Mouse (Mus musculus) thymus, postnatal 36 days (tissue): ENCODE data around the gene B3gat3.
"Not testable (repeated sequence)": the region's sequence is repeated elsewhere in the genome, so short reads cannot be mapped to it uniquely, and the experiment has no call there.

Source experiments
- DNase-seq, 2 experiments: peaks; one replicate each; pipeline ENCODE4 v3.0.0; 2022; ENCODE audit warnings: mixed read lengths in 2 of 2

B3gat3 gene

DNA sequence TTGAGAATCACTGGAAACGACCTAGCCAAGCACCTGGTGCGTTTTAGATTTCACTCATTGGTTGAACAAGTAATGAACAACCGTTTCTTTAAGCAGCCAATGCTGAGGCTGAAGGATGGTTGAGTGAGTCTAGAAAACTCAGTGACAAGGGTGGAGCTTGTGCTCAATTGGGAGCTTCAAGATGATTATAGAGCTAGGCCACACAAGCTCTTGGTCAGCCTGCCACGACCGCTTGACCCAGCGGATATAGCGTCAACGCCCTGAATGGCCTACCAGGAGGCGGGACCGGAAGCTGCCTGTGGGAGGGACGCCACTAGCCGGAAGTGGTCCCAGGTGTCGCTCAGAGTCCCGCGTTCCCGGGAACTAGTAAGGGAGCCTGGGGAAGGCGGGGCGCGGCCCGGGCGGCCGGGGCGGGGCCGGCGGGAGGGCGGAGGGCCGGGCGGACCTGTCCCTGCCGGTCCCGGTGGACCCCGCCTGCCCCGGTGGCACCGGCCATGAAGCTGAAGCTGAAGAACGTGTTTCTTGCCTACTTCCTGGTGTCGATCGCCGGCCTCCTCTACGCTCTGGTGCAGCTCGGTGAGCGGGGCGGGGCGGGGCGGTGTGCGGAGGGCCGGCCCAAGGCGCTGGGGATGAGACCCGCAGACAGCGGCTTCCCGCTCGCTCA is at the start of gene B3gat3:
TSS of gene B3gat3 (plus strand) at position 302 of the 664 bp plus-strand sequence.
- DNase-seq = peak; percentile 82 to 84

DNA sequence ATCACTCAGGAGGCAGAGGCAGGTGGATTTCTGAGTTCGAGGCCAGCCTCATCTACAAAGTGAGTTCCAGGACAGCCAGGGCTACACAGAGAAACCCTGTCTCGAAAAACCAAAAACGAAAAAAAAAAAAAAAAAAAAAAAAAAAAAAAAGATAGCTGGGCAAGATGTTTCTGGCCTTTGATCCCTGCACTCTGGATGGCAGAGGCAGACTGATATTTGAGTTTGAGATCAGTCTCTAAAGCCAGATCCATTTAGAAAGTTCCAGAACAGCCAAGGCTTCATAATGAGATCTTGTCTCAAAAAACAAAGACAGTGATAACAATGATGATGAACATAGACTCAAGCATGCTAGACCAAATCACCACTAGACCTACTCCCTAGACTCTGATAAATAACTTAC is 49.8 kb upstream of the B3gat3 start:
- not testable (repeated sequence) for DNase-seq

DNA sequence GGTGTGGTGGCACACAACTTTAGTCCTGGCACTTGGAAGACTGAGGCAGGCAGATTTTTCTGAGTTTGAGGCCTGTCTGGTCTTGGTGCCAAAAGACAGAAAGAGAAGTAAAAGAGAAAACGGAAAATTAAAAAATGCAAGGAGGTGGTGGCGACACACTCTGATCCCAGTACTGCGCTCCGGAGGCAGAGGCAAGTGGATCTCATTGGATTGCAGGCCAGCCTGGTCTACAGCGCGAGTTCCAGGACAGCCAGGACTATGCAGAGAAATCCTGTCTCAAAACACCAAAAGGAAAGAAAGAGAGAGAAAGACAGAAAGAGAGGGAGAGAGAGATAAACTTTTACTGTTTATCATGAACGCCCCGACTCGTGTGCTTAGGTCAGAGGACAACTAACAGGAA is 49.3 kb upstream of the B3gat3 start:
- DNase-seq = no peak

DNA sequence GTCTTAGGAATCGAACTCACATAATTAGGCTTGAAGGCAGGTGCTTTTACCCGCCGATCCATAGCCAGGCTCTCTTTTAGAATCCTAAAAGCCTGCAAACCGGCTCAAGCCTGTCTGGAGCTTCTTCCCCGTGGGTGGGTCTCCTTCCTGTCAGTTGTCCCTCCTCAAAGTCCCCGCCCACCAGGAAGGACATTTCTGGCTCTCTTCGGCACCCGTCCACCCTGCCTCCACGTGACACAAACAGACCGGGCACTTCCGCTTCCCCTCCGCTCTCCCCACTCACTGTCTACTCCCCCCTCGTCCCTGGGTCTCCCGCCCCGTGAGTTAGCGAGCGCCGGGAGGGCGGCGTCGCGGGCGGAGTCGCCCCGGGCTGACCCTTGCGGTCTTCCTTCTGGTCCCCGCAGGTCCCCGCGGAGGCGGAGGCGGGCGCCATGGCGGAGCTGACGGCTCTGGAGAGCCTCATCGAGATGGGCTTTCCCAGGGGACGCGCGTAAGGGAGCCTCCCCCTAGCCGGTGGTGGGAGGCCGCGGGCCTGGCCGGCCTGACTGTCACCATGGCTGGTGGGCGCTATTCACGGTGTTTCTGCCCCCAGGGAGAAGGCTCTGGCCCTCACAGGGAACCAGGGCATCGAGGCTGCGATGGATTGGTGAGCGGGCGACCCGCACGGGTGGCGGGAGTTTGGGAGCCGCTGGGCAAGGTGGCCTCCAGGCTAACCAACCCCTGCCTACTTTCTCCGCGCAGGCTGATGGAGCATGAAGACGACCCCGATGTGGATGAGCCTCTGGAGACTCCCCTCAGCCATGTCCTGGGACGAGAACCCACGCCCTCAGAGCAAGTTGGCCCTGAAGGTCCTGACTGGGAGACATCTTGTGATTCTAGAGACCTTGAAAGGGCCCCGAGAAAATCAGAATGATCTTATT is 48.6 kb upstream of the B3gat3 start, which contains the start of gene Ubxn1:
TSS of gene Ubxn1 (plus strand) at position 230 of the 920 bp plus-strand sequence.
- peak; percentile 97 for DNase-seq

DNA sequence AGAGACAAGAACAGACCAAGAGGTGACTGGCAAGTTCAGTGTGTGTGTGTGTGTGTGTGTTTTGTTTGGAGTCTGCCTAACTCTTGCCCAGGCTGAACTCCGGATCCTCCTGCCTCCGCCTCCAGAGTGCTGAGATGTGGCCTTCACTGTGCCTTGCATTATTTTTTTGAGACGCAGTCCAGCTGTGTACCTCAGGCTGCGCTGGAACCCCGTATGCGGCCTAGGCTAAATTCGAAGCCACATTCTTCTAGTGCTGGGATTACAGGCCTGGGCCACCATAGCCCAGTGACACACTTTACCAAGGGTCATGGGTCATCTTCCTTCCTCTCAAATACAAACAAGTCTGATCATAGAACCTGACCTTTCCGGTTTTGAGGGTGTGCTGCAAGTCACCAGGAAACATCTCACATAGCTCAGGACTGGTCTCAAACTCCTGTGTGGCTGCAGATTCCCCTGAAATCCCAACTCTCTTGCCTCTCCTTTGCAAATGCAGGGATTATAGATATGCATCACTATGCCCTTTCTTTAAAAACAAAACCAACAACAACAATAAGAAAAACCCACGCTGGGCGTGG is 47.8 kb upstream of the B3gat3 start:
- no peak for DNase-seq

DNA sequence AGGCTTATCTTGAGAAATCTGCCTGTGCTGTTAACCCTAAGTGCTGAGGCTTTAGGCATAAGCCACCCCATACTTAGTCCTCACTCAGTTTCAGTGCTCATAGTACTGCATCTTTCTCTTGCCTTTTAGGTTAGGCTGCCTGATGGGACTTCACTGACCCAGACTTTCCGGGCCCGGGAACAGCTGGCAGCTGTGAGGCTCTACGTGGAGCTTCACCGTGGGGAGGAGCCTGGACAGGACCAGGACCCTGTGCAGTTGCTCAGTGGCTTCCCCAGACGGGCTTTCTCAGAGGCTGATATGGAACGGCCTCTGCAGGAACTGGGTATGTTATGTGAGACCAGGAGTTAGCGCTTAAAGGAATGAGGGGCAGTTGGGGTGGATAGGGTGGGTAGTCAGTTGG is 45.1 kb upstream of the B3gat3 start:
- no peak for DNase-seq

DNA sequence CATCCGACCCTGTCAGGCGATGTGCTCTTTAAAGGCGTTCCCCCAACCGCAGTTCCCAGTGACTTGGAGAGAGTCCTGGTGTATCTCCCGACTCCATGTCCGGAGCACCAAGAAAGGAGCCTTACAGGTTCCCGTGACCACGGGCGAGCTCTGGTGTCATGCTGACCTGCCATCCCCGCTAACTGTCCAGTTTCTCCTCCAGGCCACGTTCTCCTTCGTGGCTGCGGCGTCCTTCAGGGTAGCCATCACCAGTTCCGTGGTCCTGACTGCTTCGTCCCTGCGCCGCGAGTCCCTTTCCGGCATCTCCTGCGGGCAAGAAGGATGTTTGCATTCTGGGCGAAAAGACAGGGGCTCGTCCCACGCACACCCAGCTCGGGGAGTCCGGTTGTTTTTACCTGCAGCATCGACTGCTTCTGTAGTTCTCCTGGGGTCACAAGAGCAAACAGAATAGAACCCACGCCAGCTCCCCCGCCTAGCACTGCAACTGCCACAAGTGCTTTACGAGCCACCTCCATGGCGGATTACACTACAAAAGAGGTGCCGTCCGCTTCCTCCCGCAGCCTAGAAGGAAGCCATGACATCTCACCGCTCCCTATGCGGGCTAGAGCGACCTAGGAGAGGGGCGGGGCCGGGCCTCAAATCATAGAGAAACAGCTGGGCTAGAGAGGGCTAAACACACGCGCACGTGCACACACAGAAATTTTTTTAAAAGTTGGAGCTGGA is 39.7 kb upstream of the B3gat3 start, which contains the start of gene Uqcc3:
TSS of gene Uqcc3 (minus strand) at position 613 of the 723 bp plus-strand sequence.
- peak; percentile 89 to 93 for DNase-seq

DNA sequence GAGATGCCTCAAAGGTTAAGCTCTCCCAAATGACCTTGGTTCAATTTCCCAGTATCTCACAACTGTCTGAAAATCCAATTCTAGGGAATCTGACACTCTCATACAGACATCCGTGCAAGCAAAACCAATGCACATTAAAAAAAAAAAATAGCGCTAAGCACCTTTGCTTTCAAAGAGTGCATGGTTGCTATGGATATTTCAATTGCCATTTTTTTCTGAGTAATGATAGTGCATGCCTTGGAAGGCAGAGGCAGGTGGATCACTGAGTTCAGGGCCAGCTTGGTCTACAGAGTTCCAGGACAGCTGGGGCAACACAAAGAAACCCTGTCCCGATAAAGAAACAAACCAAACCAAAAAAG is 39.2 kb upstream of the B3gat3 start:
- DNase-seq = no peak

DNA sequence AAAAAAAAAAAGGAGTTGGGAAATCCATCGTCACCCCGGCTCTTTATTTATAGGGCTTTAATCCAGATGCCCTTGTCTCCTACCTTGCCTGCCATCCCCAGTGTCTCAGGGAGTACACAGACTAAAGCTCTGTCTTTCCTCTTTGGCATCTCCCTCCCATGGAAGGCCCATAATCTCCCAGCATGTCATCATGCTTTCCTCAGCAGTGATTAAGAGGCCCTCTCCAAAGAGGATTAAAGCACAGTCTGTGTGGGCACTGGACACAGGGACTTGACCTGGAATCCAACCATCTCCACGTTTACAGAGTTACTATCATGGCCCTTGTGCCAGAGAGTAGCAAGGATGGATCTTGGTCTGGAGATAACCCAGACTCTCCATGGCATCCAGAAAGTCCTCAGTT is 36.6 kb upstream of the B3gat3 start, which contains the start of the genes Lbhd1 and Gm49403:
TSS of gene Lbhd1 (plus strand) at position 117 of the 400 bp plus-strand sequence.
TSS of gene Gm49403 (plus strand) at position 315 of the 400 bp plus-strand sequence.
- DNase-seq = no peak

DNA sequence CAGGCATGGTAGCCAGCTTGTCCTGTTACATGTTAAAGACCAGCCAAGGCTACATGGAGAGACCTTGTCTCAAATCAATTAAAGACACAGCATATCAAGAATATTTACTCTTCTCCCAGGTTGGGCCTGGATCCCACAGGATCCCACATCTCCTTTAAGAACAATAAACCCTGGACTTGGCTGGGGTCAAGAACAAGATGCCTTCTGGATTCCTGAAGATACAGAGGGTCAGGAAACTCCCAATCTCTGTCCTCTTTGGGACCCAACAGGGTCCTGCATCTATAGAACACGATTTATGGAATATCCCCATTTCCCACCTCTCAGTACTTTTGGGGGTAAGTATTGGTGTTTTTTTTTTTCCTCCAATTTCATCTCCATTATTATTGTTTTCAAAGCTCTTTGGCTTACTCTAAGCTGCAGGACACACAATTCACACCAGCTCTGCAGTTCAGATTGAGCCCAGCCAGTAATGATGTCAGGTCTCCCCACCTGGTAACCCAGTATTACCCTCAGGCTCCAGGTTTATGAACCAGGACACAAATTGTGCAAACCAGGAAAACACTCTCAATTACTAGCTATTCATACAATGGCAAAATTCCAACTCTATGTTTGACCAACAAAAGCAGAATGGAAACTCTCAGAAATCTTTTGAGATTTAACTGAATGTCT is 33.1 kb upstream of the B3gat3 start:
- no peak for DNase-seq

DNA sequence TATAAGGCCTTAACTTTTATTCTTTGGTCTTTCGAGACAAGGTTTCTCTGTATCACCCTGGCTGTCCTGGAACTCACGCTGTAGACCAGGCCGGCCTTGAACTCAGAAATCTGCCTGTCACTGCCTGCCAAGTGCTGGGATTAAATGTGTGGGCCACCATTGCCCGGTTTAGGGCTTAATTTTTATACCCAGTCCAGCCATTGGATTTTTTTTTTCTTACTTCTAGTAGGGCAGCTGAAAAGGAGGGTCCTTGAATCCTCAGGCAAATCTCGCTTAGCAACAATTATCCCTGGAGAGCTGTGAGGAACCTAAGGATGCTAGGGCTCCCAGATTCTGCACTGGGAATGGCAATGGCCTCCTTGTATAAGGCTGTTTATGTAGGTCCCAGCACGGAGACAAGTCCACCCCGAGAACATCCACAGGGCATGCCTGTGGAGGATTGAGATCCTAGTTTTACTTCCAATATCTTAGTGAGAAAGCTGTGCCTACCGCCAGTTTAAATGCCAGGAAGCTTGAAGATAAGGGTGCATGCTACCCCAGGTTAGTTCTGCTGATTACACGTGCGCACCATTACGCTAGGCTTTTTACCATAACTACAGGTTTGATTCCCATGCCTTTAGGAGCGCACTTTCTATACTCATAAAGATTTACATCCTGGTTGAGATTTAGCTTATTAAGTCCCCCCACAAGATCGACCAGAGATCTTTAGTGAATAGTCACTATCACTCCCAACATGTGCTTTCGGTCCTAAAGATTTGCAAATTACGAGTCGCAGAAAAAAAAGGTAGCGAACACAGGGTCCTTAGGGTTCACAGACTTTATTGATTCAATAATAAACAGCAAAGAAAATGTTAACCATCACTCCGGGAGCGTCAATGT is 32.4 kb upstream of the B3gat3 start:
- no peak for DNase-seq

DNA sequence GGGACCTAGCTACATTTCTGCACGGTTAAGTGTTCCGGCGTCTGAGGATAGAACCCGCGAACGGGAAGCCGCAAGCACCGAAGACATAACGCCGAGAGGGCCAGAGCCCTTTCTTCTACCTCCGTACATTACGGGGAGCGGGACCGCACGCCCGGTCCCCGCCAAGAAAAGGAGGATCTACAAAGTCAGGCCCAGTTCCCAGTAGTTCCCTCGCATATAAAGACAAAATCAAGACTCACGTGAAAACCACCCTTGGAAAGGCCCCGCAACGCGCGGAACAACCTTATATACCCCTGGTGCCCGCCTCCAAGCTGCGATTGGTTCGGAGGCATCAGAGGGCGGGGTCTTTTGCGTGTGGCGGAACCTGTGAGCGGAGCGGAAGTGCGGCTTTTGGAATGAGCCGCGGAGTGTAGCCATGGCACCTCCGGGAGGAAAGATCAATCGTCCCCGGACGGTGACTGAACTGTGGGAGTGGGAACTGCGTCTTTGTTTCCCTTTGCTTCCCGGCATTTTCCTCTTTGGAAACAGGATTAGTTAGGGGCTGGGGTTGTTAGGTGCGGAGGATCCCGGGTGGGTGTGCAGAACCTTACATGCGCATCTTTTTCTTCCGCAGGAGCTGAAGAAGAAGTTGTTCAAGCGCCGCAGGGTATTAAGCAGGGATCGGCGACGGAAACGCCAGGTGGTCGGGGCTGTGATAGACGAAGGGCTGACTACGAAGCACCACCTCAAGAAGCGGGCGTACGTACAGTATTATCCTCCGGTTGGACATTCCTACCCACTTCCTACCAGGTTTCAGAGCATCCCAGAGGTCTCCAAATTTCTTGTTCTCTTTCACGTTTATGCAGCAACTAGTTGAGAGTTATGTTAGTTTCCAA is 31.4 kb upstream of the B3gat3 start, which contains the start of the genes 1810009A15Rik and Gm49416:
TSS of gene 1810009A15Rik (plus strand) at position 343 of the 875 bp plus-strand sequence.
TSS of gene Gm49416 (plus strand) at position 416 of the 875 bp plus-strand sequence.
- peak; percentile 94 to 95 for DNase-seq

DNA sequence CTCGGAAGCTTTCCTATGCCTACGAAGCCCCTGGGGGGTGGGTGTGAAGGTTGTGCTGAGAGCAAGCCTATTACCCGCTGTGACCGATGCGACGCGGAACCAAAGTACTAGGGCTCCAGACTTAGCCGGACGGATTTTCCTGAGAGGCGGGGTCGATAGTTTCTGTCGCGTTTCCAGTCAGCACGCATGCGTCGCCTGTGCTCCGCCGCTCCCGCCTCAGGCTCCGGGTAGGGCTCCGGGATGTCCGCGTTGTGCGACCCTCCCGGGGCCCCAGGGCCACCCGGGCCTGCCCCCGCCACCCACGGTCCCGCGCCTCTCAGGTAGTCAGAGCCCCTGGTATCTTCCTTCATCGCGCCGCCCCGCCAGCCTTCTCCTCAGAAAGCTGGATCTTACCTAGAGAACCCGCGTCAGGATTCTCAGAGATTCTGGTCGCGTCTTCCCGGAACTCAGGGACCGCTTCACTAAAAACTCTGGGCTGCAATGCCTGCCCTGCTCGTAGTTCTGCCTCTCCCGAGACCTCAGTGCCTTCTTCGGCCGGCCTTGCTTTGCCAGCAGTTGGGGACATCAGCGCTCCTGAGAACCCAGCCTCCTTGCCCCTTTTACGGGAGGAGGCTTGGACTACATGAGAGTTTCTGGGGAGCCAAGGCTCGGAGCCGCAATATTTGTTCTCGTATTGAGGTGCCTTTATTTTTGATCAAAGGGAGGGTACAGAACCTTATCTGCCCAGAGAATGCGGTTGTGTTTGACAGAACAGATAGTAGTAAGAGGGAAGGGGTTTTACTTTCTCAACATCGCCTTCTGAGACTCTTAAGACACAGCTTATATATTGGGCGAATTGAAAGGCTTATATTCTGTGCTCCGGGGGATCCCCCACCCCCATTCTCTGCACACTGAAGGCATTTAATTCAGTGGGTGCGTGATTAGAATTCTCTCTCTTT is 27.1 kb upstream of the B3gat3 start, which contains the start of gene Ints5:
TSS of gene Ints5 (plus strand) at position 177 of the 938 bp plus-strand sequence.
- DNase-seq = peak; percentile 84

DNA sequence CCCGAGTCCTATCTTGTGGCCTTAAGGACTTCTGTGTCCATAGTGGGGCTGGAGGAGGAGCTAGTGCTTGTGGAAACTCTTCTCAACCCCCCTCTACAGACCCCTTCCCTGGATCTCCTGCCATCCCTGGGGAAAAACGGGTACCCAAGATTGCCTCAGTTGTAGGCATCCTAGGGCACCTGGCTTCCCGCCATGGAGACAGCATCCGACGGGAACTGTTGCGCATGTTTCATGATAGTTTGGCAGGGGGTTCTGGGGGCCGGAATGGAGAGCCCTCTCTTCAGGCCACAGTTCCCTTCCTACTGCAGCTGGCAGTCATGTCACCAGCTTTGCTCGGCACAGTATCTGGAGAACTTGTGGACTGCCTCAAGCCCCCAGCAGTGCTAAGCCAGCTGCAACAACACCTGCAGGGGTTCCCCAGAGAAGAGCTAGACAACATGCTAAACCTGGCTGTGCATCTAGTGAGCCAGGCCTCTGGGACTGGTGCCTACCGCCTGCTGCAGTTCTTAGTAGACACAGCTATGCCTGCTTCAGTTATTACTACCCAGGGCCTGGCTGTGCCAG is 24.7 kb upstream of the B3gat3 start:
- no peak for DNase-seq

DNA sequence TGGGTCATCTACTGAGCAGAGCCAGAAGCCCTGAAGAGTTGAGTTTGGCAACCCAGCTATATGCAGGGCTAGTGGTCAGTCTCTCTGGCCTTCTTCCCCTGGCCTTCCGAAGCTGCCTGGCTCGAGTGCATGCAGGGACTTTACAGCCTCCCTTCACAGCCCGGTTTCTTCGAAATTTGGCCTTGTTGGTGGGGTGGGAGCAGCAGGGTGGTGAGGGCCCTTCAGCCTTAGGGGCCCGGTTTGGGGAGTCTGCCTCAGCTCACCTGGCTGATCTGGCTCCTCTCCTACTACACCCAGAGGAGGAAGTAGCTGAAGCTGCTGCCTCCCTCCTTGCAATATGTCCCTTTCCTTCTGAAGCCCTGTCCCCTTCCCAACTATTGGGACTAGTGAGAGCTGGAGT is 23.9 kb upstream of the B3gat3 start:
- not testable (repeated sequence) for DNase-seq

DNA sequence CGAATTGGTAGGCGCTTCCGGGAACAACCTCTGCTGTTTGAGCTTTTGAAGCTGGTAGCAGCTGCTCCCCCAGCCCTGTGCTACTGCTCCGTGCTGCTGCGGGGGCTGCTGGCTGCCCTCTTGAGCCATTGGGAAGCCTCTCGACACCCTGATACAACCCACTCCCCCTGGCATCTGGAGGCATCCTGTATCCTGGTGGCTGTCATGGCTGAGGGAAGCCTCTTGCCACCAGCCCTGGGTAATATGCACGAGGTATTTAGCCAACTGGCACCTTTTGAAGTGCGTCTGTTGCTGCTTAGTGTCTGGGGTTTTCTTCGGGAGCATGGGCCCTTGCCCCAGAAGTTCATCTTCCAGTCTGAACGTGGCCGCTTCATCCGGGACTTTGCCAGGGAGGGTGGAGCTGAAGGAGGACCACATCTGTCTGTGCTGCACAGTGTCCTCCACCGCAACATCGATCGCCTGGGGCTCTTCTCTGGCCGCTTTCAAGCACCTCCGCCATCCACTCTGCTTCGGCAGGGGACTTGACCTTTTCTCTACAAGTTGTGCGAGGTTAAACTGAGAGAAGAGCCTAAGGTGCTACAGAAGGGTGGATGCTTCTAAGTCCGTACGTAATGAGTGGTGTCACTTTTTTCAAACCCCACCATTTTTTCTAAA is 22.8 kb upstream of the B3gat3 start:
- DNase-seq = peak in 1 of 2 experiments; percentile 38

DNA sequence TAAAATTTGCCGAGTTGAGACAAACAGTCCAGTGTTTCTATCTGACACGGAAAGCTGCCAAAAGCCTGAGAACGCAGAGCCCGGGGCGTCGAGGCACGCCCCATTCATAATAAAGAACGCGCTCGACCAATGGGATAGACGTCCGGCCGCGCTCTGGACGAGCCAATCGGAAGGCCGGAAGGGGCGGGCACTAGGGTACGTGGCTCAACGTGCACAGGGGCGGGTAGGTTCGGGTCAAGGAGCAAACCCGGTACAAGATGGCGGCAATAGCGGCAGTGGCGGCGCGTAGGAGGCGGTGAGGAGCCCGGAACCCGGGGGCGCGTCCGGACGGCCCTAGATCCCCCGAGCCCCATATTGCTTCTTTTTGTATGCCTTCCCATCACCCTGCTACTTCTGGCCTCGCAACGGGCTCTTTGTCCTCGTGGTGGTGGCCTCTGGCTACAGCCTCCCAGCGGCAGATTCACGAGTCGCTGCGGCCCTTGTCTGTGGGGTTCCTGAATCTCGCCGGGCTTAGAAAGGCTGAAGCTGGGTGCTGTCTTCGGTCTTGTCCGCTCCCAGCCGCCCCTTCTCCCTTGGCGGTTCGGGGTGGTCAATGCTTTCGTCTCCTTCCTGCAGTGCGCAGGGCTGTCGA is 22.2 kb upstream of the B3gat3 start, which contains the start of gene Ganab:
TSS of gene Ganab (plus strand) at position 207 of the 631 bp plus-strand sequence.
- DNase-seq = peak; percentile 92 to 96
